Mouse (Mus musculus) megakaryocyte, embryonic 14.5 days (primary cell): ENCODE results near the gene Med16. TPM values are rescaled to one million over a fixed set of nuclear protein-coding genes. Genes with fewer than 3 reads are reported as not detected.

ENCODE experiments used
- H3K27me3 ChIP-seq: replicated peaks from 2 replicates; pipeline ENCODE3; 2012; ENCODE audit warnings: inconsistent platforms
- H3K36me3 ChIP-seq: replicated peaks from 2 replicates; pipeline ENCODE3; 2012; ENCODE audit warnings: low read length, inconsistent platforms, mixed read lengths
- H3K4me1 ChIP-seq: 2 replicates; pipeline ENCODE4 v1.6.1; 2012; ENCODE audit warnings: inconsistent platforms
- H3K4me3 ChIP-seq: replicated peaks from 2 replicates; pipeline ENCODE3; 2012; ENCODE audit warnings: moderate library complexity, mild to moderate bottlenecking, inconsistent platforms
- H3K9me3 ChIP-seq: 2 replicates; pipeline ENCODE4 v1.6.1; 2012; ENCODE audit warnings: inconsistent platforms
- FLI1 ChIP-seq: IDR thresholded peaks from 2 replicates; pipeline ENCODE4 v1.6.1; 2012; ENCODE audit warnings: low read length, inconsistent platforms, mixed read lengths
- GATA1 ChIP-seq: IDR thresholded peaks from 3 replicates; pipeline ENCODE4 v1.6.1; 2012; ENCODE audit warnings: mixed read lengths, low read length, inconsistent platforms, borderline replicate concordance
- polyA plus RNA-seq: library from polyadenylated mRNA; stranded (reverse); fragments of >175 nt; gene quantifications from 2 replicates; pipeline ENCODE4 v1.2.3, GENCODE M21; 2012; ENCODE audit warnings: low replicate concordance; ENCODE audit not compliant: insufficient read depth

Med16 gene
- polyA plus RNA-seq, 1 experiment: 32.2 TPM

DNA sequence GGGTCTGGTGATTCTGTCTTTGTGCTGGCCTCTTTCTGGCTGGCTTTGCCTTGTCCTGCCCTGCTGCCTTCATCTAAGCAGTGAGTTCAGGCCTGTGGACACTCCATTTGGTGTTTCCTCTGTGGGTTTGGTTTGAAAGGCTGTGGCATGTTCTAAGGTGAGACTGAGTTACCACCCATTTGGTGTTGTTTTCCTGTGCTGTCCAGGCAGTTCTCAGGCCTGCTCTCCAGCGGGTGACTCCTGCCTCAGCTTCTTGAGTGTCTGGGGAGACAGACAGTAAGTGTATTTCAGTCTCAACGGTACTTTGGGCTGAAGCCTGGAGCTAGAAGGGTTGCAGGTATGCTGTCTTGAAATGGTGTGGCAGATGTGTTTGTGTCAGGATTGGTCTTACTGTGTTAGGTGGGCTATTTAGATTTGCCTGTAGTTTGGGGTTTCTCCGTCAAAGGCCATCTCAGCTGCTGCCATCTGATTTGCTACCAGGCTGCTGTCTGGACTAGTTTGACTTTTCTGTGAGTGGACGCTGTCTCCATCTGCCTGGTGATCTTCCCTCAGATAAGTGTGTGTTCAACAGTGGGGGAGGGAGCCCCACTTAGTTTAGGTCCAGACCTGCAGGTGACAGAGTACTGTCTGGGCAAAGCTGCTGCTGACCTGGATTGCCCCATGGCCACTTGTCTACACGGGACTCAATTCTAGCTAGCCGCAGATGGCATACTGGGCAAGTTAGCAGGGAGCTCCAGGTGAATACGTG lies 51.8 kb downstream of the Med16 start:
- Histone ChIP-seq H3K27me3 (no peaks in the 10 kb centered on the region), H3K4me3 (peak overlapping the region; percentile 98), H3K9me3 (no peaks in the 10 kb centered on the region), H3K36me3 (peaks cover 60% of the 10 kb centered on the region), H3K4me1 (peaks cover 70% of the 10 kb centered on the region)
- TF ChIP-seq GATA1: no peak
- TF ChIP-seq FLI1: no peak

DNA sequence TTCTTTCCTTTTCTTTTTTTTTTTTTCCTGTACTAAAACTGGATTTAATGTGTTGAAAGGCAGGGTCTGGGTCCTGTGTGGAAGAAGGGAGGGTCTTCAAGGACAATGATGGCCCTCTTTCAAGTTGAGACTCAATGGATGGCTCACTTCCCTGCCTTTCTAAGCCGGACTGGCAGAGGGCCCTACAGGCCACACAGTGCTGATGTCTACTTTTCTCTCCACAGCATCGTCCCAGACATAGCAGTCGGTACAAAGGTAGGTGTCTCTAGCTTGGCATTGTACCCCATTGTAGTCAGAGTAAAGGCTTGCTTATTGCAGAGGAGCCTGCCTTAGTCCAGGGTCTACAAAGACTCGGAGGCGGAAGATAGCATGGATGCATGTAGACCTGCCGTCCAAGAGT lies 52.4 kb downstream of the Med16 start:
- TF ChIP-seq GATA1 (no peak), FLI1 (no peak)
- Histone ChIP-seq H3K4me1 (peaks cover 72% of the 10 kb centered on the region), H3K36me3 (peaks cover 54% of the 10 kb centered on the region), H3K9me3 (no peaks in the 10 kb centered on the region), H3K4me3 (peak overlapping the region; percentile 98), H3K27me3 (no peaks in the 10 kb centered on the region)

DNA sequence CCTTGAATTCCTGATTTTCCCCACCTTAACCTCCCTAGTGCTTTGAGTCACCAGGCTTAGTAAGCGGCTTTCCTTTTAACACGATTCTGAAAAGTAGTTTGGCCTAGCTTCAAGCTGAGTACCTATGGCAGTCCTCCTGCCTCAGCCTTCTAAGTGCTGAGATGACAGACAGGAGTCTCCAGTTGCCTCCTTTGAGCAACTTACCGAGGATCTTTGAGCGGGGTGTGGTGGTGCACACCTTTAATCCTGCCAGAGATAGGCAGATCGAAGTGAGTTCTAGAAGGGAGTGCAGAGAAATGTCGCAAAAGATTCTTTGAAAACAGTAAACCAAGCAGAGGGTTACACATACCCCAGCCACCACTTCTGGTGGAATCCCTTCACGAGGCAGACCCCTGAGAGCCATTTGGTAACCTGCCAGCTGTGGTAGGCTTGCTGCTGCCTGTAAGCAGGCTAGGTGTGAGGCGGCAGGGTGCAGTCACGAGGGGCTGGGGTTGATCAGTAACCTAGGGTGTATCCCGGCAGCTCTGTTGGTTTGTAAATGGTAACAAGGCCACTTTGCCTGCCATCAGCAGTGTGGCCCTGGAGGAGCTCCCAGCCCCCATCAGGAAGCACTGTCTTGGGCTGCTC lies 53.1 kb downstream of the Med16 start:
- Histone ChIP-seq H3K4me1 (peaks cover 72% of the 10 kb centered on the region), H3K36me3 (peaks cover 50% of the 10 kb centered on the region)
- TF ChIP-seq FLI1: no peak
- no peak for TF ChIP-seq GATA1

DNA sequence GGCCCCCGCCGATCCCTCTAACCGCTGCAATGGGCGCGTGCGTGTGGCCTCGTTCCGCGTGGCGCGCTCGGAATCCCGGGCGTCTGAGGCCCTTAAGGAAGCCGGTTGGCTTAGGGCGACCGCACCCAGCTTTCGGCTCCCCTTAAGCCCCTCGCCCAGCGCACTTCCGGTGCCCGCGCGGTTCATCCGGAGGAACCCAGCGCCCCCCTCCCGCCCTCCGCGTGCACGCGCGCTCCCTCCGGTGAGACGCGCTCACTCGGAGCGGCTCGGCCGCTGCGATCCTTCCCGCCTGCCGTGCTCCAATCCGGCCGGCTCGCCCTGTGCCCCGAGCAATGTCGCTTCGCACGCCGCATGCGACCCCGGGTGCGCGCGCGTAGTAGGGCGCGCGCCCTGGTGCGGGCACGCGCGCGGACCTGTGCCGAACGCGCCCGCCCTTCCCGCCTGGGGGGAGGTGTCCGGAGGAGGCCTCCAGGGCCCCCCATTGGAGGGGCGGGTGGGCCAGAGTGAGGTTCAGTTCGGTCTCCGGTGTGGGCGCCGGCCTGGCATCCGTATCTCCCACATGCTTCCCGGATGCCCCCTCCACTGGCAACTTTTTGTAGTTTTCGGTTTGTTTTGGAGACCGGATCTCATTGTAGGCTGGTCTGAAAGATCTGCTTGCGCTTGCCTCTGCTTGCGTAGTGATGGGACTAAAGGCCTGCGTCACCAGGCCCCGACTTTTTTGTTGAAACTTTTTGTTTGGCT lies 53.8 kb downstream of the Med16 start:
- H3K4me1 ChIP-seq: peaks cover 72% of the 10 kb centered on the region
- no peaks in the 10 kb centered on the region for H3K27me3 ChIP-seq
- TF ChIP-seq FLI1: no peak
- no peak for TF ChIP-seq GATA1
- H3K9me3 ChIP-seq: no peaks in the 10 kb centered on the region
- H3K4me3 ChIP-seq: peak overlapping the region; percentile 98
- peaks cover 43% of the 10 kb centered on the region for H3K36me3 ChIP-seq

More for the DNA sequence above, 53.1 kb downstream of the Med16 start:
- no peaks in the 10 kb centered on the region for H3K9me3 ChIP-seq
- H3K4me3 ChIP-seq: peak overlapping the region; percentile 98
- no peaks in the 10 kb centered on the region for H3K27me3 ChIP-seq

DNA sequence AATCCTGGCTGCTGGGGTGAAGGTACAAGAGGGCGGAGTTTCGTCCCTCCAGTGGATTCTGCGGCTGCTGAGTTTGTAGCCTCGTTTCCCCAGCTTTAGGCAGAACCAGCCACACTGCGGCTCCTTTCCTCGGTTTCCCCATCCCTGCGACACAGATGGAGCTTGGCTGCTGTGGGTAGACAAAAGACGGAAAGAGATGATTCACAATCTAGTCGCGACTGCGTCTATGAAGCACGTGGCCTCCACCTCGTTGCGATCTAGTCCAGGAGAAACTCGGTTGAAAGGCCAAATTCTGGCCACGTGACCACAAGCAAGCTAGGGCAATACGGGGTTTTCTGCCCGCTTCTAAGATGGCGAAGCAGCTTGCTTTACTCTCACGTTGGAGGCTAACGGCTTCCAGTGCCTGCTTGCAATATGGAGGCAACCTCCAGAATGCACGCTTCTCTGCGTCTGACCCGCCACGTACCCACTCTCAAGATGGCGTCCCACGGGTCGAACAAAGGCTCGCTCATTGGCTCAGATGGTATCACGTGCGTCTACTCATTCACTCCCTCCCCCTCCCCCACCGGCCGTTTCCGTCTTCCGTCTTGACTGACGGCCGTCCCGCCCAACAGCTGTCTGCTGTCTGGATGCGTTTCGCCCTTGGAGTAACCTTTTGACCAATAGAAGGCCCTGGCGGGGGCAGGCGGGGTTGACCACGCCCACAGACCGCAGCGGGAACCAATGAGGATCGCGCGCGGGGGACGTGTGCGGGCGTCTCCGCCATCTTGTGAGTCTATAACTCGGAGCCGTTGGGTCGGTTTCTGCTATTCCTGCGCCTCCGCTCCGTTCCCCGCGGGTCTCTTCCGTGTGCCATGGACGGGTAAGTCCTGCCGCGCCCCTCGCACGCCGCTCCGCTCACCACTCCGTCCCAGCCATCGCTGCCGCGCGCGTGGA lies 54.6 kb downstream of the Med16 start, which contains the start of gene Ptbp1:
Gene Ptbp1 (plus strand): TSS at position 568 of the 936 bp plus-strand sequence.
- peak within 1 kb of the TSS; percentile 98 for H3K4me3 ChIP-seq
- H3K36me3 ChIP-seq: peaks cover 34% of the 10 kb centered on the region
- no peaks in the 10 kb centered on the region for H3K27me3 ChIP-seq
- no peaks in the 10 kb centered on the region for H3K9me3 ChIP-seq
- TF ChIP-seq FLI1 (no peak), GATA1 (no peak)
- H3K4me1 ChIP-seq: peaks cover 72% of the 10 kb centered on the region

DNA sequence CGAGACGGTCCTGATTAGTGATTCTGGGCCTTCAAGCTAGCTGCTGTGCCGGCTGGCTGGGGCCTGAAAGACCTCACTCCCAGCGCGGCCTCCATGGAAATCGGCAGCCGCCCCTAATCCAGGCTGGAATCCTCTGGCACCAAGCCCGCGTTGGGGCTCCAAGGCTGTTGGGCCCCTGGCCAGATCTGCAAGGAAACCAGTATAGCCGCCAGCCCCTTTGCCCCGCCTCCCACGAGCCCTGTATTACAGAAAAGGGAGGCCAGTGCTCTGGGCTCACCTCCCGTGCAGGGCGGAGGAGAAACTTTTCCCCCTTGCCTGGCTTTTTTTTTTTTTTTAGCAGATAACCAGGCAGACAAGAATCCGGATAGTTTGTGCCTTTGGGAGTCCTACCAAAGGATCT lies 55.3 kb downstream of the Med16 start:
- Histone ChIP-seq H3K9me3 (no peaks in the 10 kb centered on the region), H3K4me3 (peak overlapping the region; percentile 98), H3K36me3 (peaks cover 27% of the 10 kb centered on the region), H3K4me1 (peaks cover 71% of the 10 kb centered on the region), H3K27me3 (no peaks in the 10 kb centered on the region)
- TF ChIP-seq FLI1 (no peak), GATA1 (no peak)

DNA sequence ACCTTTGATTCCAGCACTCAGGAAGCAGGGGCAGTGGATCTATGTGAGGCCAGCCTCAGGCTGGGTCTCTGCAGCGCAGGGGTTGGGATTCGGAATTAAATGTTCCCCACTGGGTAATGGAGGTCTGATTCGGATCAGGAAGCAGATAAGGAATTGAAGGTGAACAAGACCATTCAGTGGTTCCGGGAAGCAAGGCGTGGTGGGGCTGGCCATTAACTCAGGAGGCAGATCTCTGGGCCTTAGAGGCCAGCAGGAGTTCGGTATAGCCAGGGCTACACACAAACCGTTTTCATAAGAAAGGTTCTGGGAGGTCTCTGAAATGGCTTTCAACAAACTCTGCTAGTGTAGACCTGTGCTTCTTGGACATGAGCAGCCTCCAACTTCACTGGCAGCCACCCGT lies 55.9 kb downstream of the Med16 start:
- Histone ChIP-seq H3K36me3 (peaks cover 21% of the 10 kb centered on the region), H3K4me3 (peak overlapping the region; percentile 98), H3K27me3 (no peaks in the 10 kb centered on the region), H3K4me1 (peaks cover 65% of the 10 kb centered on the region), H3K9me3 (no peaks in the 10 kb centered on the region)
- TF ChIP-seq FLI1 (no peak), GATA1 (no peak)

DNA sequence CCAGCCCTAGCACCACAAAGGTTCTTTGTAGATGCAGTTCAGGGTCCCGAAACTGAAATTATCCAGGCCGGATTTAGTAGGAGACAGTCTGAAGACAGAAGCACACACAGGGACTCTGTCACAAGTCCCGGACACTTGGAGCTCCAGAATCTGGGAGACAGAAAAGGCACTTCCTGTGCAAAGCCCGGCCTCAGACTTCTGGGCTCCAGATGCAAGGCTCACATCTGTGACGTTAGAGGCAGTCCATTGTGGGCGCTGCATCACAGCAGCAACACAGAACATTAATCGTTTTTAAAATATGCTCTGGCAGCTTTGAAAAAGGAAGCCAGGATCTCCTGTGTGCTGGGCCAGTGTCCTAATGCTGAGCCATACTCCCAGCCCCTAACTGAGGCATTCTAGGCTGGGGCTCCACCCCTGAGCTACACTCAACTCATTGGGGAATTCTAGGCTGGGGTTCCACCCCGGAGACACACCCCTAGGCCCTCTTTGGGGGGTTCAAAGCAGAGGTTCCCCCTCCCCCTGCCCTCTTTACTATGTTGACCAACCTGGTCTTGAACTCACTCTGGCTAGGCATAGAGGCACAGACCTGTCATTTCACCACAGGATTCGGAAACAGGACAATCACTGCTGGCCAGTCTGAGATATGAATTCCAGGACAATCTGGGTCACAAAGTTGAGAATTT lies 56.5 kb downstream of the Med16 start:
- peaks cover 59% of the 10 kb centered on the region for H3K4me1 ChIP-seq
- H3K36me3 ChIP-seq: peaks cover 15% of the 10 kb centered on the region
- no peaks in the 10 kb centered on the region for H3K9me3 ChIP-seq
- no peak for TF ChIP-seq FLI1
- TF ChIP-seq GATA1: no peak
- H3K27me3 ChIP-seq: no peaks in the 10 kb centered on the region
- peak overlapping the region; percentile 98 for H3K4me3 ChIP-seq

DNA sequence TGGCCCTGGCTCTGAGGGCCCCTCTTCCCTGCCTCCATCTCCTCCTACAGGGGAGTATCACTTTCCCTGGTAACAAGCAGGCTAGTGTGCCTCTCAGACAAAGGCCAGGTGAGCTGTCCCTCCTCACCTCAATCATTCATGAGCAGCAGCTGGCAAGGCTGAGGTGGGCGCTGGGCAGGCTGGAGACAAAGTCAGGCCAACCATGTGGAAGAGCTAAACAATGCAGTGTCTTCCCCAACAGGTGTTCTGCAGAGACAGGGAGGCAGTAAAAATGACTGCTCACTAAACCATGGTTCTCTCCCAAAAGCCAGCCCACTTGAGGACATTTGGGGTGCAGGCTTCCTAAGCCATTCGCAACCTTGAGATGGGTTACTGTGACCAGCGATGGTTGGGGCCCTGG lies 57.1 kb downstream of the Med16 start:
- Histone ChIP-seq H3K27me3 (no peaks in the 10 kb centered on the region), H3K36me3 (peaks cover 10% of the 10 kb centered on the region), H3K9me3 (no peaks in the 10 kb centered on the region), H3K4me1 (peaks cover 56% of the 10 kb centered on the region), H3K4me3 (peak overlapping the region; percentile 98)
- TF ChIP-seq GATA1 (no peak), FLI1 (no peak)
